Mouse (Mus musculus) stomach, embryonic 16.5 days (tissue): ENCODE data around the gene Togaram2. TPM values are rescaled to one million over a fixed set of nuclear protein-coding genes. Genes with fewer than 3 reads are reported as not detected.

Experiments used
- ATAC-seq: fragments of 200-750 bp; cut with Nextera tagmentation; 2 replicates; pipeline ENCODE4 v1.8.0; 2017; ENCODE audit warnings: moderate number of reproducible peaks, moderate TSS enrichment; ENCODE audit not compliant: insufficient read depth, low FRiP score
- H3K27ac ChIP-seq: fragments of 300-500 bp; sonication (generic); 2 replicates; pipeline ENCODE4 v1.5.1; 2014; ENCODE audit warnings: low read length
- H3K27me3 ChIP-seq: fragments of 300-500 bp; sonication (generic); 2 replicates; pipeline ENCODE4 v1.6.1; 2014; ENCODE audit warnings: low read length, control low read depth, mixed read lengths; ENCODE audit not compliant: control insufficient read depth, insufficient read depth
- H3K36me3 ChIP-seq: fragments of 300-500 bp; sonication (generic); 2 replicates; pipeline ENCODE4 v1.6.1; 2014; ENCODE audit warnings: low read length; ENCODE audit not compliant: control insufficient read depth, insufficient read depth
- H3K4me1 ChIP-seq: fragments of 300-500 bp; sonication (generic); 2 replicates; pipeline ENCODE4 v1.6.1; 2014; ENCODE audit warnings: low read length, control low read depth, mixed read lengths; ENCODE audit not compliant: control insufficient read depth, insufficient read depth
- H3K4me2 ChIP-seq: fragments of 300-500 bp; sonication (generic); 2 replicates; pipeline ENCODE4 v1.6.1; 2014; ENCODE audit warnings: low read depth, low read length, mixed read lengths
- H3K4me3 ChIP-seq: fragments of 300-500 bp; sonication (generic); replicated peaks from 2 replicates; pipeline ENCODE4 v1.5.1; 2014; ENCODE audit warnings: mild to moderate bottlenecking, low read length
- H3K9ac ChIP-seq: fragments of 300-500 bp; sonication (generic); 2 replicates; pipeline ENCODE4 v1.6.1; 2014; ENCODE audit warnings: low read length
- H3K9me3 ChIP-seq: fragments of 300-500 bp; sonication (generic); replicated peaks from 2 replicates; pipeline ENCODE4 v1.6.1; 2016; ENCODE audit warnings: low read length, control low read depth; ENCODE audit not compliant: control insufficient read depth
- WGBS: fragments of 180-500 bp; shearing (Covaris S2); extraction: QIAGEN DNeasy Blood & Tissue Kit; methylation state at CpG from one replicate; pipeline ENCODE4 v1.1.7; 2014; 5-methylcytosine and 5-hydroxymethylcytosine counted together
- polyA plus RNA-seq: library from polyadenylated mRNA; unstranded; fragments of >200 nt; fragmentation: Nextera tagmentation; extraction: Ambion mirVana; gene quantifications from 2 replicates; pipeline ENCODE4 v1.2.1, GENCODE M21; 2015

Gene Togaram2
- polyA plus RNA-seq, 1 experiment from 2014 or later: 0.75 TPM

DNA sequence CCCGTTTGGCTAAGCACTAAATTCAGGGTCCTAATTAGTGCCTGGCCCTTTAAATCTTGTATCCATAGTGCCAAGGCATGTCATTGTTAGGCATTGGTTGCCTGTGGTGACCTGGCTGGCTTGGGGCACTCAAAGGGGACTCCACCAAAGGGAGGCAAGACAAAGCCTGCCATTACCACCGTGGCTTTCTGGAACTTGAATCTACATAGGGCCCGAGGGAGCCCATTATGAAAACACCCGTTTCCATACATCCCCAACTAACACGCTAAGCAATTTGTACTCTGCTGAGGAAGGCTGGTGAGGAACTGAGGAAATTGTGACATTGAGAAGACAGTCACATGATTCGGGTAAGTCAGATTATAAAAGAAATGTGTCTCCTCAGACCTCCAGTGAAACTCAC lies 96.5 kb downstream of the Togaram2 start:
- Histone ChIP-seq H3K36me3 (no peaks in the 10 kb centered on the region), H3K27ac (no peak overlapping the region), H3K4me3 (no peak overlapping the region), H3K27me3 (no peaks in the 10 kb centered on the region), H3K9ac (no peak overlapping the region), H3K4me2 (no peak overlapping the region), H3K4me1 (no peaks in the 10 kb centered on the region), H3K9me3 (no peaks in the 10 kb centered on the region)
- 57% methylated on average over 6 of the region's 6 CpGs for WGBS
- ATAC-seq: no peak

DNA sequence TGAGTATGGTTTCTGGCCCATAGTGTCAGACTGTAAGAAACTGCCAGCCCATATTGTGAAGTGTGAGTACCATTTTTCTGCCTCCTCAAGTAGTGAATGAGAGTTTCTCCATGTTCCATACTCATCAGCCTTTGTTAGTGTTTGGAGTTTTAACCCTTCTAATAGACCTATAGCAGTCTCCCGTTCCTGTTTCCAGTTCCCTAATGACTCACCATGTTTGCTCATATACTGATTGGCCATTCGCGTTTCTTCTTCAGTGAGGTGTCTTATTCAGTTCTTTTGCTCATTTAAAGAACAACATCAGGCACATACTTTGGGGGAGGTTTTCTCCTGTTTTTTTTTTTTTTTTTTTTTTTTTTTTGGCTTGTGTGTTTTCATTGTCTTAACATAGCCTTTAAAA lies 97.6 kb downstream of the Togaram2 start:
- no peaks in the 10 kb centered on the region for H3K4me1 ChIP-seq
- H3K9me3 ChIP-seq: no peaks in the 10 kb centered on the region
- no peak overlapping the region for H3K4me2 ChIP-seq
- no peaks in the 10 kb centered on the region for H3K27me3 ChIP-seq
- H3K4me3 ChIP-seq: no peak overlapping the region
- WGBS: 81% methylated on average over 3 of the region's 3 CpGs
- H3K9ac ChIP-seq: no peak overlapping the region
- H3K27ac ChIP-seq: no peak overlapping the region
- no peak for ATAC-seq
- H3K36me3 ChIP-seq: no peaks in the 10 kb centered on the region

DNA sequence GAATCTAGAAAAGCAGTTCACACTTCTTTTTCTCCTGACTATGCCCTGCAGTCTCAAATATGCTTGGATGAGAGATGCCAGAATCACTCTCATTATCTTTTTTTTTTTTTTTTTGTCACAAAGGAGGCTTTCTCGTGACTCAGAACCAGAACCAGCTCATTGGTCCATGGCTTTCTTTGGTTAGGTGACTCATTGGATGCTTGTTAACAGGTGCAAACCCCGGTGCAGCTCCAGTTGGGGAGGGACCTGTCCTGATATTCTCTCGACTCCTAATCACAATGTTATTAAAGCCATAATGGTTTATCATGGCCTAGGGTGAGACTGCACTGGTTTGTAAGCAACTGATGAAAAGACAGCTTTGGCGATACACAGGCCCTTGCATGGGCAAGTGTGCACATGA lies 101.1 kb downstream of the Togaram2 start:
- no peak for ATAC-seq
- Histone ChIP-seq H3K4me2 (no peak overlapping the region), H3K36me3 (no peaks in the 10 kb centered on the region), H3K27ac (no peak overlapping the region), H3K9ac (no peak overlapping the region), H3K27me3 (no peaks in the 10 kb centered on the region), H3K4me1 (no peaks in the 10 kb centered on the region), H3K9me3 (peaks cover 4% of the 10 kb centered on the region; the same call in 1 of the 2 replicates), H3K4me3 (no peak overlapping the region)
- WGBS: 69% methylated on average over 4 of the region's 4 CpGs

DNA sequence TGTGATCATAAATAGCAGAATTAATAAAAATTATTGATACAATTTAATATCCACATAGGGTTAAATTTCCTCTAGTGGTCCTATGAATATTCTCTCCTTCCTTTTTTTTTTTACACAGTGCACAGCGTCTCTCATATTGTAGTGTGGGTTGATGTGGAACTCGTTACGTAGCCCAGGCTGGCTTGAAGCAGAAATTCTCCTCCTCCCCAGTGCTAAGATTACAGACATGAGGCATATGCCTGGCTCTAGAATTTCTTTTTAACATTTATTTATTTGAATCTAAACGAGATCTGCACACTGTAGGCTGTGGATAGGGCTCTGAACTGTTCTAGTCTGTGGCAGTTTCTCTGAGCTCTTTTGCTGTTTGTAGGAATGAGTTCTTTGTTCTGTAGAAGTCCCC lies 102.2 kb downstream of the Togaram2 start:
- no peaks in the 10 kb centered on the region for H3K4me1 ChIP-seq
- ATAC-seq: no peak
- H3K4me3 ChIP-seq: no peak overlapping the region
- no peak overlapping the region for H3K4me2 ChIP-seq
- H3K27me3 ChIP-seq: no peaks in the 10 kb centered on the region
- H3K36me3 ChIP-seq: no peaks in the 10 kb centered on the region
- no peak overlapping the region for H3K27ac ChIP-seq
- peaks cover 4% of the 10 kb centered on the region; the same call in 1 of the 2 replicates for H3K9me3 ChIP-seq
- no peak overlapping the region for H3K9ac ChIP-seq
- 77% methylated on average over 4 of the region's 4 CpGs for WGBS

DNA sequence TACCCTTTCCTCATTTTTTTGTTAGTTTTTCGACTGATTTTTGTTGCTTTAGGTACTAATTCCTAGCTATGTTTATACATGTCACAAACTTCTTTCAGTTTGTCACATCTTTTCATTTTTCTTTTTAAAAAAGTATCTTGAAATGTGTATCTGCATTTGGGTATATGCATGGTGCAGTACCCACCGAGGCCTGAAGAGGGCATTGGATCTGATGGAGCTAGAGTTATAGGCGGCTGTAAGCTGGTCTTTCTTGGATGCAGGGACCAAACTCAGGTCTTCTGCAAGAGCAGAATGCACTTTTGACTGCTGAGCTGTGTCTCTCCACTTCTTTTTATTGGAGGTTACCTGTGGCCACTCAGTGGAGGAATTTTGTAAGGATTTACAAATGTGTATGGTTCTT lies 105.6 kb downstream of the Togaram2 start:
- H3K27ac ChIP-seq: no peak overlapping the region
- ATAC-seq: no peak
- peaks cover 3% of the 10 kb centered on the region; the same call in 1 of the 2 replicates for H3K4me1 ChIP-seq
- no peaks in the 10 kb centered on the region for H3K36me3 ChIP-seq
- H3K9ac ChIP-seq: no peak overlapping the region
- H3K4me2 ChIP-seq: no peak overlapping the region
- H3K4me3 ChIP-seq: no peak overlapping the region
- no peaks in the 10 kb centered on the region; the same call in 1 of the 2 replicates for H3K27me3 ChIP-seq
- peaks cover 4% of the 10 kb centered on the region; the same call in 1 of the 2 replicates for H3K9me3 ChIP-seq
- 79% methylated on average over 3 of the region's 3 CpGs for WGBS

Other genes with a start within 250 kb of the Togaram2 start
- 3.3 and 3.7 TPM in 2 replicates for gene Gm4707, start 213.3 kb upstream of the Togaram2 start, polyA plus RNA-seq
- gene Smchd1, start 197.9 kb upstream of the Togaram2 start, polyA plus RNA-seq: 42.8 and 45.4 TPM in 2 replicates
- gene Ndc80, start 146.4 kb upstream of the Togaram2 start, polyA plus RNA-seq: 37.6 and 37.9 TPM in 2 replicates
- 0.49 and 0.54 TPM in 2 replicates for gene Spdya, start 121.2 kb upstream of the Togaram2 start, polyA plus RNA-seq
- gene Wdr43, start 57.4 kb upstream of the Togaram2 start, polyA plus RNA-seq: 72.9 and 73.1 TPM in 2 replicates
- gene Pcare, start 79.6 kb downstream of the Togaram2 start, polyA plus RNA-seq: not detected in 2 replicates
- gene Clip4, start 95.2 kb downstream of the Togaram2 start, polyA plus RNA-seq: 7.1 and 8.5 TPM in 2 replicates